Comparison of ENCODE assay signal across 10 mouse cellular contexts in genomic region chr1:126568520-126569197, GRCm38 (mm10).
DNase-seq lines count a peak whose midpoint lies in the region; ATAC-seq and TF ChIP-seq lines count a peak whose summit lies in the region.
"Had no signal": no experiment of that assay in that cellular context is flagged by ENCODE, and none has a peak within 500 bp of the region (broad histone marks: within the 10 kb centered on the region; RNA-seq: fewer than 3 reads in every experiment).

No protein-coding gene starts in this region.

- H3K36me3 ChIP-seq in kidney, embryonic 15.5 days, result no peaks in the 10 kb centered on the region
- no peaks in the 10 kb centered on the region for H3K36me3 ChIP-seq in E14TG2a.4 (ENCODE audit: insufficient read depth, low read length)
- H3K36me3 ChIP-seq in heart, embryonic 12.5 days, result no peaks in the 10 kb centered on the region
- H3K36me3 ChIP-seq: limb, embryonic 13.5 days had no signal

- H3K27me3 ChIP-seq in kidney, embryonic 15.5 days, result no peaks in the 10 kb centered on the region
- no peaks in the 10 kb centered on the region for H3K27me3 ChIP-seq in E14TG2a.4 (ENCODE audit: insufficient read depth, low read length)
- H3K27me3 ChIP-seq in heart, embryonic 12.5 days (replicated peaks), result no peaks in the 10 kb centered on the region; the same call in 1 of the 2 replicates
- H3K27me3 ChIP-seq: limb, embryonic 13.5 days had no signal

- 92% methylated on average over 8 of the region's 8 CpGs for WGBS in kidney, embryonic 15.5 days
- 82% methylated on average over 8 of the region's 8 CpGs for WGBS in lung, adult 2 months
- 86% methylated on average over 8 of the region's 8 CpGs for WGBS in heart, embryonic 12.5 days

- no peak for ATAC-seq in kidney, embryonic 15.5 days (replicated peaks; ENCODE audit: low FRiP score)
- ATAC-seq in heart, embryonic 12.5 days (ENCODE audit: insufficient number of reproducible peaks, low FRiP score), result no peak

- peaks cover 3% of the 10 kb centered on the region; the same call in 1 of the 2 replicates for H3K4me1 ChIP-seq in kidney, embryonic 15.5 days
- no peaks in the 10 kb centered on the region for H3K4me1 ChIP-seq in E14TG2a.4 (replicated peaks; ENCODE audit: low read depth, low read length)
- H3K4me1 ChIP-seq in lung, adult 2 months (ENCODE audit: control insufficient read depth, insufficient read depth, low read length), result peaks cover 9% of the 10 kb centered on the region
- H3K4me1 ChIP-seq in heart, embryonic 12.5 days (replicated peaks), result no peaks in the 10 kb centered on the region

- no peak overlapping the region for H3K4me2 ChIP-seq in kidney, embryonic 15.5 days
- H3K4me2 ChIP-seq in heart, embryonic 12.5 days, result no peak overlapping the region
- H3K4me2 ChIP-seq: limb, embryonic 13.5 days had no signal

- H3K4me3 ChIP-seq in kidney, embryonic 15.5 days (replicated peaks), result no peak overlapping the region
- no peak overlapping the region for H3K4me3 ChIP-seq in E14TG2a.4 (replicated peaks; ENCODE audit: low read length)
- no peak overlapping the region for H3K4me3 ChIP-seq in lung, adult 2 months (replicated peaks; ENCODE audit: extremely low read depth, low read depth, low read length)
- H3K4me3 ChIP-seq in heart, embryonic 12.5 days, result no peak overlapping the region
- H3K4me3 ChIP-seq: erythroblast, embryonic 14.5 days; limb, embryonic 13.5 days had no signal

- peak; percentile 73 for TF ChIP-seq CTCF in E14TG2a.4 (conservative IDR thresholded peaks at IDR 0.05; ENCODE audit: low read length)
- peak; percentile 45 for TF ChIP-seq CTCF in lung, adult 2 months (IDR thresholded peaks at IDR 0.05; ENCODE audit: insufficient read depth, low read length)

- no peak for TF ChIP-seq POLR2A in lung, adult 2 months (IDR thresholded peaks at IDR 0.05; ENCODE audit: borderline replicate concordance, extremely low read depth, low read depth, low read length)

- H3K9me3 ChIP-seq in kidney, embryonic 15.5 days (replicated peaks), result no peaks in the 10 kb centered on the region
- H3K9me3 ChIP-seq in E14TG2a.4 (ENCODE audit: low read length), result no peaks in the 10 kb centered on the region
- H3K9me3 ChIP-seq in heart, embryonic 12.5 days (replicated peaks), result no peaks in the 10 kb centered on the region
- H3K9me3 ChIP-seq: limb, embryonic 13.5 days had no signal

- H3K9ac ChIP-seq in kidney, embryonic 15.5 days, result no peak overlapping the region
- H3K9ac ChIP-seq in heart, embryonic 12.5 days, result no peak overlapping the region
- H3K9ac ChIP-seq: limb, embryonic 13.5 days had no signal

- peak; percentile 35 for DNase-seq in kidney, adult 18-20 months
- peak; percentile 6 for DNase-seq in adipocyte (ENCODE audit: low spot score)
- peak; percentile 43 for DNase-seq in embryo, embryonic 9.5 days (ENCODE audit: extremely low spot score)
- DNase-seq in lung, adult 2 months, result peak; percentile 69
- DNase-seq in thymus, postnatal 25 days, result peak; percentile 36

- no peak overlapping the region for H3K27ac ChIP-seq in kidney, embryonic 15.5 days
- no peak overlapping the region for H3K27ac ChIP-seq in heart, embryonic 12.5 days (ENCODE audit: poor library complexity, severe bottlenecking)
- H3K27ac ChIP-seq: limb, embryonic 13.5 days had no signal

Comparison
In these comparisons a context has a peak if more than half of its experiments do, and no peak if none do; other contexts are left out.
1. DNase-seq: peak in every context shown above with its lines; median percentile 69 in lung, adult 2 months; 43 in embryo, embryonic 9.5 days; 36 in thymus, postnatal 25 days; 35 in kidney, adult 18-20 months; 6 in adipocyte.